Mouse (Mus musculus) kidney, postnatal 10 days (tissue): ENCODE measurements at regions not wholly inside any gene's neighbourhood (a gene's known extent, or its start where the extent isn't known, plus 50 kb on each side); places are given as distances from the start of the nearest gene placed in this dataset.

Experiments
- DNase-seq: peaks from one replicate; pipeline ENCODE4 v3.0.0; 2021; ENCODE audit warnings: mixed read lengths

DNA sequence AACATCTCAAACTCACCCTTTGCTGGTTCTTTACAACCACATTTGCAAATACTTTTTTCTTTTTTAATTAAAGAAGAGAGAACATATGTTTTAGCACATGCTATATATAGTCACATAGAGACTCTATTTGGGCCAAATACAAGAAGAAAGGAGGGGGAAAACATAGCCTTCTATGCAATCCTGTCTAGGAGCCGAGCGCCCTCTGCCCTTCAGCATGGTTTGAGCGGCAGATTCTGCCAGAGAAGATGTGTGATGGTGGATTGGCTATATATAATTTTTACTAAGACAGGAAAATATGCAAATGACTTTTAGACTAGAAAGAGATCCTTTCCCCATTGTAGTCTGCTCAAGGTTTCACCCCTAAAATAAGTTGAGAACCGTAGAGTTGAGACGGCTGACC is 60.0 kb upstream of the Myom1 start:
- no peak for DNase-seq

DNA sequence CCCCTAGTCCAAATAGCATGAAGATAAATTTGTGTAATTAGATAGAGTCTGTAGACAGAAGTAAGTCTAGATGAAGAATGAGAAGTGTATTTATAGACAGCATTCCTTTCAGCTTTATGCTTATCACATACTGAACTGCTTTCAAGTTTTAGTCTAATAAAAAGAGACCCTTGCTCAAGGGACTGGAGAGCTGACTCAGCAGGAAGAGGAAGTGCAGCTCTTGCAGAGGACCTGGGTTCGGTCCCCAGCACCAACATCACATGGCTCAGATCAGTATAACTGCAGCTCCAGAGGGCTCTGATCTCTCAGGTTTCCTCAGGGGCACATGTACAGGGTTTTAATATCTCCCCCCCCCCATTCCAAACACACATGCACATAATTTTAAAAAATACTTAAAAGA is 68.2 kb upstream of the Myom1 start:
- DNase-seq, result no peak

DNA sequence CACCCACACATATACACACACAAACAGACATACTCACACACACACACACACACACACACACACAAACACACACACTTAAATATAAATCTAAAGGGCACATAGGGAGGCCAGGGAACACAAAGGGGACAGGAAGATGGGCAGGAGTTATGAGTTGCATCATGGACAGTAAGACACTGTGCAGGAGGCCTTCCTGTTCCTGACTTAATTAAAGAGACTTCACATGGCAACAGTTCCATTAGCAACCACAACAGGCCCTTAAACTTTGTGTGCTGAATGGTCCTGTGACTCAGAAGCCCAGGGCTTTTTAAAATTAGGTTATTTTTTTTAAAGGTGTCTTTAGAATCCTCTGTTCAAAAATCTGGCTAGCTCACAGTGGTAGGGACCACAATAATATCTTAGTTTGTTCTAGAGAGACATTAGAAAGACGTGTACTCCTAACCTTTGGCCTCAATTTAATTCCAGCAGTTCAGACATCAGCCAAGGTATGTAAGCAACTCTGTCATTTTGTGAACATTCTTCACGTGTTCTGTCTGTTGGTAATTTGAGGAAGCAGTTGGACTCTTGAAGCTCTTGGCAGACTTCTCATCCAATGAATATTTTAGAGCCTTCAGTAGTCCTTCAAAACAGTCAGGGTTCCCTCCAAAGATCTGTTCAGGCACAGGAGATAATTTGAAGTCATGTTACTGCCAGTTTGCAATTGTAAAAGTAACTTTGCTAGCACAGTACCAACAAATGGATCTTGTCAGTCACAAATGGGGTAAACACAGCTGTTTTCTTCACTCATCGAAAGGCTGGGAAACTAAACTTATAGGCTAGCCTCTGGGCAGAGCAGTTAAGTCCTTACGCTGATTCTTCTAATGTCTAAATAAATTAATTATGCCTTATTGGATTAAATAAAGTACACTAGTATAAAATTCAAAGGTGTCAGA is 69.0 kb upstream of the Myom1 start:
- DNase-seq, result no peak

DNA sequence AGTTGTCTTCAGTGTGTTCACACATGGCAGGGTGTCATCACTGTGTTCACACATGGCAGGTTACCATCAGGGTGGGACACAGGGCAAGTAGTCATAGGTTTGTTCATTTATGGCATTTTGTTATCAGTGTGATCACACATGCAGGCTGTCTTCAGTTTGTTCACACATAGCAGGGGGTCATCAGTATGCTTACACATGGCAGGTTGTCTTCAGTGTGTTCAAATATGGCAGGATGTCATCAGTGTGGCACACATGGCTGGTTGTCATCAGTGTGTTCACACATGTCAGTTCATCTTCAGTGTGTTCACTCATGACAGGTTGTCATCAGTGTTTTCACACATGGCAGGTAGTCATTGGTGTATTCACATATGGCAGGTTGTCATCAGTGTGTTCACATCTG is 69.9 kb upstream of the Myom1 start:
- DNase-seq, result no peak

DNA sequence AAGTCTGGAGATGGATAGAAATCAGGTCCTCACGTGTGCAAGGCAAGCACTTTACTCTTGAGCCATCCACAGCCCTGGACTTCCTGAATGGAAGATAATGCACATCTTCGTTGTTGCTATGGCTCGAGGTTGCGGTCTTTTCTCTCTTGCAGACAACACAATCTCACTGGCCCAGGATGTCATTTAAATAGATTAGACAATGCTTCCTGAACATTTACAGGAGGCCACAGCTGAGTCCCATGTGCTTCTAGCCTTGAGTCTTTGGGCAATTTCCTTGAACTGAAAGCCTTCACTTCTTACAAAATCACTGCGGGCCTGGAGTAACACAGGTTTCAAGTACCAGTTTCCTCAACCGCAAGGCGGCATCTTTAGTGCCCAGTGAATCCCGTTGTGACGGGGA is 71.8 kb upstream of the Myom1 start:
- DNase-seq, result no peak

DNA sequence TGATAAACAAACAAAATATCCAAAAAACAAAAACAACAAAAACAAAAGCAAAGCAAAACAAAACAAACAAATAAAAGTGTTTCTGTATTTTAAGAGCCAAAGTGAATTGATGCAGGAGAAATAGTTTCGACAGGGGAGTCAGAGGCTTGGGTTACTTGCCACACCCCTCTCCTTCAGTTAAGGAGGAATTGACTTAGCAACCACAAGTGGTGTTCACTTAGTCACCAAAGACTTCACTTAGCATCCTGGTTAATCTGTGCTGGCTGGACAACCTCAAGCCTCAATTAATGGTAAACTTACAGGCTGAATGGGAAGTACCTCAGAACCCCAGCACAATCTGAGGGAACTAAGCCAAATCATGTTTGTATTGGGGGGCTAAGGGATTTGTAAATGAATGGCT is 72.9 kb upstream of the Myom1 start:
- no peak for DNase-seq

DNA sequence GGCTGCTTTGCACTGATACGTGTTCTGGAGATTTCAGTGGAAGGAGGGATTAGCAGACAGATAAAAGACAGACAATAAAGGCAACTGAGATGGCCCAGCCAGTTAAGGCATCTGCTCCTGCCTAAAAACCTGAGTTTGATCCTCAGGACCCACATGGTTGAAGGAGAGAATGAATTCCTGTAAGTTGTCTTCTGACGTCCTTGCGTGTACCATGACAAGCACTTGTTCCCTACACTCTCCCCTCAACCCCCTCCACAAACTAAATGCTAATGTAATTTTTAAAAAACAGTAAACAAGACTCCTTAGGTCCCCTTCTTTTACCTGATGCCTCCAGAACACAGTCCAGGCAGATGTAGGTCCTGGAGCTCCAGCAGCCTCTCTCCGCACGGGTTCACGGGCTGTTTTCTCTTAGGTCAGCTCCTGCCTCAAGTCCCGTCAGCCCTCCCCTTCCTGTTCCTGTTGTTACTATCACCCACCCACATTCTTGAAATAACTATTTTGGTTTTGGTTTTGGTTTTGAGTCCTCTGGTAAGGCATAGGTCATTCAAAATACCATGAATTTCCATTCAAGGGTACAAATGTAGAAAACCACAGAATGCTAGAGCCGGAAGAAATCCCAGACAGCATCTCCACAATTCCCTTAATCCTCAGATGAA is 71.3 kb upstream of the Tgif1 start:
- DNase-seq, result no peak

DNA sequence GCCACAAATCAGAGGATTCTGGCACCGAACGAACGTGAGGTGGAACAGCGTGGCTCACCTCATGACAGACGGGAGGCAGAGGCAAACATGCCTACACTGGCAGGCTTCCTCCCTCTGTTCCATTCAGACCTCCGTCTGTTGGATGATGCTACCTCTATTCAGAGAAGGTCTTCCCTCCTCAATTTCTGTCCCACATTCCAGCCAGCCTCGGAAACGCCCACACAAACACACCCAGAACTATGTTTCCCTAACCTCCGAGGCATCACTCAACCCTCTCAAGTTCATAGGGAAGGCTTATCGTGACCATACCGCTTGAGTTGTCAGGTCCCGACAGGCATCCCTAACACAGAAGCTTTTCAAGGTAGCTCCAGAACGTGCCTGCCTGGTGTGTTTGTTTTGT is 68.3 kb upstream of the Tgif1 start:
- DNase-seq, result no peak

DNA sequence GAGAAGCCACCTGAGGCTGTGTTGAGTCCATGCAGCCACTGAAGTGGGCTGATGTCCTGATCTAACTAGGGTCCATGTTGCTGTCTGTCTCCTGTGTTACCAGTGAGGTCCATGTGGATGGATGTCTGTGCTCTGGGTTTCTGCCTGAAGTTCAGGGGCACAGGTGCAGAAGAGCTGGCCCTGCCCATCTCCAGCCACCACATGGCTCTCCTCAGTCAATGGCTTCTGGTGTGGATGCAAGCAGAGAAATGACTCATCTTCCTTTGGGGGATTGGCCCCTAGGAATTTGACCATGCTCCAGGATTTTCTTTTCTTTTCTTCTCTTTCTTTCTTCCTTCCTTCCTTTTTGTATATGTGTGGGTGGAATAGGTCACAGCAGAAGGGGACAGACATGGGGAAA is 66.8 kb upstream of the Tgif1 start:
- no peak for DNase-seq

DNA sequence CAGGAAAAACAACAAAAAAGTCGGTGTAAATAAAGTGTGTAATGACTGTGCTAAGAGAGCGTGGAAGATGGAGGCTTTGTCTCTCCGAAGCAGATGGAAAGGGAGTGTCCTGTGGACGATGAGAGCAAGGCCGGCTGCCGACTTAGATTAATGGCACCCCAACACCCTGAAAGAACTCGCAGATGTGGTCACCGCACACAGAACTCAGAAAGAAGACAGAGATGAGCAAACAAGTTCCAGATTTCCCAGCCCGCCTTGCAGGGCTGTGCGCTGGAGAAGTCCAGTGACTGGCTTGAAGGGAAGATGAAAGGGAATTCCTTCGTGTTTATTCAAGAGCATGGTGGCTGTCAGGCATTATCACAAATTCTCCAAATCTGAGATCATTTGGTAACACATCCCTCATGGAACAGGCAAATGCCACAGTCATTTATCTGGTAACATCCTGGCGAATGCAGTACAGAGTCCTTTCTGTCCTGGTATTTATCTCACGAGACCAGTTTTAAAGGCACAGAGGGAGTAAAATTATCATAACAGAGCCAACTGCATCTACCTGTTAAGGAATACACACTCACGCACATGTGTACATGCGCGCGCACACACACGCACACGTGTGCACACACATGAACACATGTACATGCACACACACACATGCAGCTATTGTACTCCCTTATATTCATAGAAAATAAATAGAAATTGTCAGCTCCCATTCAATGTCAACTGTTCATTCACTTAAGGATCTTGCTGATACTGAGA is 64.0 kb upstream of the Tgif1 start:
- no peak for DNase-seq

DNA sequence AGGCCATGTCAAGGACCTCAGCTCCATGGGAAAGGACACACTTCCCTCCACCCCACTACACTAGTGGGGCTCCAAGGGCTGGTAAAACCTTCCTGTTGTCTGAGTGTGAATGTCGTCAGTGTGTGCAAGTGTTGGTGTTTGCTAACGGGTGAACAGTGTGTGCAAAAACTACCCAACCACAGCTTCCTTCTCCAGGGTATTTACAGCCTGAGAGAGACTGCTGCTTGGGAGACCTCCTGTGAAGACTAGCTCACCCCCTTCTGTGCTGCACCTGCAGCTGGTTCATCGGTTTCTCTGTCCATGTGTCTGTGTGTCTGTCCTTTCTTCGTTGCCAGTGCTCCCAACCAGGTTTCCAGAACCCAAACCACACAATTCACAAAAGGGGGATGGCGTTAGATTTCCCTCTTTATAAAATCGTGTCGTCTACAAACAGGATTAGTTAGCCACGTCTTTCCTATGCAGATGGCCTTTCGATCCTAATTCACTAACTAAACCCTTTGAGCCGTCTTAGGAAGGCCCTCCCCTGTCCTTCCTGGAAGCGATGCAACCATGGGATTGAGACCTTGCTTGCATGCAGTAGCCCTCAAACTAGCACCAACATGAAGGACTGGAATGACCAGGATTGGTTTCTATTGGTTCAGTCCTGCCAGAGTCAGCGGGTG is 62.9 kb upstream of the Tgif1 start:
- DNase-seq, result no peak

DNA sequence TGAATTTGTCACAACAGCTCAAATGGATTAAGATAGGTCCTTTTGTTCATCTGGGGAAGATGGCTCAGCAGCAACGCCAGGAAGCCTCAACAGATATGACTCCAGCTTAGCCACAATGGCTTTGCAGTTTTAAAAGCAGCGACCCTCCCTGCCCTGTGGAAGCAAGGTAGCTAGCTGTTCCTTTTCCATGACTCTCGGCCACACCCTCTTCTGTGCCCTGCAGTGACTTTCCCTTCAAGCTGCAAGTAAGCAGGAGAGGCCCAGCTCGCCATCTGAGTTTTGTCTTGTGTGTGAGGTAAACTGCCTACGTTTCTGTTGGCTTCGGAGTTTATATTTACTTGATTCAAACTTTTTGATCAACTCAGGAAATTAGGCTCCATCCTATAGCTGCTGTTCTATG is 62.1 kb upstream of the Tgif1 start:
- no peak for DNase-seq

DNA sequence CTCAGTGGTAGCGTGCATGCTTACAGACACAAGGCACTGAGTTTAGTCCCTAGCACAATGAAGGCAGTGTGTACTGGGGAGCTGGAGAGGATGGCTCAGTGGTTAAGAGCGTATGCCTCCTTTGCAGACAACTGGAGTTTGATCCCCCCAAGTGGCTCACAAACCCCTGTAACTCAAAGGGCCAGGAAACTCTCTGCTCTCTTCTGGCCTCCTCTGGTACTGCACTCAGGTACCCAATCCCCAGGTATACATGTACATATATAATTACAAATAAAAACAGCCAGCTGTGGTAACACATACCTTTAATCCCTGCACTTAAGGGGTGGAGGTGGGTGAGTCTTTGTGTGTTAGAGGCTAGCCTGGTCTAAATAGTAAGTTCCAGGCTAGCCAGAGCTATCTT is 56.9 kb upstream of the Tgif1 start:
- peak; percentile 20 for DNase-seq

DNA sequence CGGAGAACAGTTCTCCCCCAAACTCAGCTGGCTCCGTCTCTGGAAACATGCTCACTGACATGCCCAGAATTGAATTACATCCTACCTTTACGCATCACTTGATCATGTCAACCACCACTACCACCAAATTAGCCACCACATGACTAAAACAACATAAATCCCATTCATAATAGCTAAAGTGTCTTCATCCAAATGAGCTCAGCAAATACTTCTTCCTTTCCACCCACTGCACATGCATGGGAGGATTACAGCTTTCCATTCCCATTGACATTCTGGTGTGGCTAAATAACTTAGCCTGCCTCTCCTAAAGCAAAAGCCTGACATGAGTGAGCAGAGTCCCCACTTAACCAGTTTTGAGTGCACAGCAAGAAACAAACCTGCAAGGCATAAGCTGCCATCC is 56.2 kb upstream of the Tgif1 start:
- no peak for DNase-seq

DNA sequence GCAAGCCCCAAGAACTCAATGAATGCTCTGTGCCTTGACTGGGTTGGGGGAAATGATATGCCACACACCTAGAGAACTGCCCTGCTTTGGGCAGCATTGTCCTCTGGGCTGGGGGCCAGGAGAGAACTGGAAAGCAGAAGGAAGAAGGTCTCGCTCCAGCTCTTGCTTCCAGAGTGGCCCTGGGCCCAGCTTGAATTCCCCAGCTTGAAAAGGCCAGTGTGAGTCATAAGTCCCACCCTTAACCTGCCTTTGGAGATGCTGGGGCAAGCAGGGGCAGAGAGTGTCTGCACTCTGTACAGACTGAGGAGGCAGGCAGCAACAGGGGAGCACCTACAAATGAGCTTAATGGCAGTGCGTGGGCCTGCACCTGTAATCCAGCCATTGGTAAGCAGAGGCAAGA is 55.0 kb upstream of the Tgif1 start:
- no peak for DNase-seq
